Mouse (Mus musculus) MEL (cell line): ENCODE results near the gene Hist1h3a.

Experiments used
- CHD2 ChIP-seq: IDR thresholded peaks from 2 replicates; pipeline ENCODE4 v1.6.1; 2011; ENCODE audit warnings: low read length, improper control_type of control experiment
- EP300 ChIP-seq, 2 experiments: IDR thresholded peaks; 2 replicates each; pipeline ENCODE4 v1.6.1; 2011; ENCODE audit warnings: improper control_type of control experiment in 2 of 2, low read length in 2 of 2, low read depth in 1 of 2, mild to moderate bottlenecking in 1 of 2
- MYC ChIP-seq: IDR thresholded peaks from 2 replicates; pipeline ENCODE4 v1.6.1; 2011; ENCODE audit warnings: low read depth, mild to moderate bottlenecking, low read length, improper control_type of control experiment, moderate library complexity
- POLR2AphosphoS2 ChIP-seq: IDR thresholded peaks from 2 replicates; pipeline ENCODE4 v1.6.1; 2011; ENCODE audit warnings: low read length, improper control_type of control experiment
- RAD21 ChIP-seq: IDR thresholded peaks from 2 replicates; pipeline ENCODE4 v1.6.1; 2011; ENCODE audit warnings: mild to moderate bottlenecking, low read depth, low read length, improper control_type of control experiment

- TF ChIP-seq CHD2 (no peak), MYC (no peak), EP300 (IDR thresholded peaks at IDR 0.05; ENCODE audit: low read depth in 1 of 2, low read length in 2 of 2) (no peak), POLR2AphosphoS2 (no peak), RAD21 (no peak)
Observed at GRCm38 (mm10) chr13:23725213-23725612, 37.0 kb downstream of the Hist1h3a start.
